In the genomic region with DNA sequence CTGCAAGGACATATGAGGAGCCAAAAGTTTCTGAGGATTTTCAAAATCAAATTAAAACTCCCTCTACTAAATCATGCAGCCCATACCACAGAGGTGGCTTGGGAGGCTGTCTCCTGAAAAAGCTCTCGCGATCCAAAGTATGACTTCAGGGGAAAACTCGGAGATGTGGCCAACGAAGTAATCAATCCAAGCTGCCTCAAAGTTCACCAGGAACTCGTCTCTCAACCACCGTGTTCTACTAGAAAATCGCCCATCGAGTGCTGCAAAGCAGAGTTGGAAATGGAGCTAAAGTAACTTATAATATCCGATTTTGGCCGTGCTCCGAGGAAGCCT, we compare ENCODE assay signal across 8 mouse cellular contexts. TPM values are rescaled to one million over a fixed set of nuclear protein-coding genes. Genes with fewer than 3 reads are reported as not detected.
DNase-seq lines count a peak whose midpoint lies in the region; TF ChIP-seq lines count a peak whose summit lies in the region.

No protein-coding gene starts in this region.

- H3K27ac ChIP-seq in cerebellum, adult 2 months (ENCODE audit: insufficient read depth, low read length): no peak overlapping the region
- peak overlapping the region; percentile 94 for H3K27ac ChIP-seq in testis, adult 2 months (ENCODE audit: control insufficient read depth, insufficient read depth, low read depth, low read length)
- H3K27ac ChIP-seq in limb, embryonic 10.5 days: peak overlapping the region; percentile 98
- H3K27ac ChIP-seq in small intestine, adult 2 months (ENCODE audit: insufficient read depth, low read depth, low read length): peak overlapping the region; percentile 85

- H3K4me1 ChIP-seq in cerebellum, adult 2 months (ENCODE audit: control insufficient read depth, insufficient read depth, low read length): peaks cover 2% of the 10 kb centered on the region; the same call in 1 of the 2 replicates
- peaks cover 3% of the 10 kb centered on the region; the same call in 1 of the 2 replicates for H3K4me1 ChIP-seq in testis, adult 2 months (ENCODE audit: control insufficient read depth, insufficient read depth, low read length)
- H3K4me1 ChIP-seq in limb, embryonic 10.5 days: peaks cover 24% of the 10 kb centered on the region
- H3K4me1 ChIP-seq in small intestine, adult 2 months (ENCODE audit: control insufficient read depth, insufficient read depth, insufficient read length, low read length): peaks cover 8% of the 10 kb centered on the region; the same call in 1 of the 2 replicates

- WGBS in cerebellum, adult 2 months: under 1% methylated on average over 11 of the region's 11 CpGs
- WGBS in limb, embryonic 10.5 days: under 1% methylated on average over 11 of the region's 11 CpGs
- WGBS in small intestine, adult 2 months: under 1% methylated on average over 11 of the region's 11 CpGs

- no peaks in the 10 kb centered on the region for H3K9me3 ChIP-seq in limb, embryonic 10.5 days (replicated peaks)

- no peak for DNase-seq in cerebellum, adult 2 months
- no peak for DNase-seq in cerebellum, adult 9-11 months
- DNase-seq in testis, postnatal 14 days (ENCODE audit: low spot score): no peak
- DNase-seq in limb, embryonic 10.5 days (ENCODE audit: low spot score): no peak
- DNase-seq in frontal cortex, postnatal 10 days (ENCODE audit: low spot score in 2 of 2): no peak
- DNase-seq in cerebellum, adult 9-10 months: no peak

- no peaks in the 10 kb centered on the region for H3K27me3 ChIP-seq in cerebellum, adult 2 months (ENCODE audit: control insufficient read depth, insufficient read depth, low read length)
- no peaks in the 10 kb centered on the region for H3K27me3 ChIP-seq in testis, adult 2 months (ENCODE audit: control insufficient read depth, insufficient read depth, low read length)
- H3K27me3 ChIP-seq in limb, embryonic 10.5 days (ENCODE audit: low read depth, poor library complexity, severe bottlenecking): no peaks in the 10 kb centered on the region
- H3K27me3 ChIP-seq in small intestine, adult 2 months (ENCODE audit: control insufficient read depth, insufficient read depth, low read length): no peaks in the 10 kb centered on the region

- TF ChIP-seq CTCF in cerebellum, adult 2 months (IDR thresholded peaks at IDR 0.05; ENCODE audit: borderline replicate concordance, insufficient read depth, low read depth, low read length): no peak
- no peak for TF ChIP-seq CTCF in testis, adult 2 months (IDR thresholded peaks at IDR 0.05; ENCODE audit: control insufficient read depth, insufficient read depth, insufficient replicate concordance, low read depth, low read length)
- TF ChIP-seq CTCF in small intestine, adult 2 months (IDR thresholded peaks at IDR 0.05; ENCODE audit: extremely low read depth, insufficient read length, insufficient replicate concordance, low read depth, low read length): peak; percentile 7; the same call in 1 of the 2 replicates

- H3K4me3 ChIP-seq in cerebellum, adult 2 months (replicated peaks; ENCODE audit: insufficient read depth, low read depth, low read length): peak overlapping the region; percentile 79
- peak overlapping the region; percentile 98 for H3K4me3 ChIP-seq in testis, adult 2 months (ENCODE audit: control insufficient read depth, low read depth, low read length)
- H3K4me3 ChIP-seq in limb, embryonic 10.5 days: peak overlapping the region; percentile 86
- peak overlapping the region; percentile 98 for H3K4me3 ChIP-seq in small intestine, adult 2 months (ENCODE audit: low read depth, low read length)

- TF ChIP-seq POLR2A in cerebellum, adult 2 months (IDR thresholded peaks at IDR 0.05; ENCODE audit: borderline replicate concordance, insufficient read depth, low read length): no peak
- no peak for TF ChIP-seq POLR2A in testis, adult 2 months (IDR thresholded peaks at IDR 0.05; ENCODE audit: control insufficient read depth, low read depth, low read length)
- no peak for TF ChIP-seq POLR2A in small intestine, adult 2 months (IDR thresholded peaks at IDR 0.05; ENCODE audit: low read depth, low read length)

- no peaks in the 10 kb centered on the region for H3K36me3 ChIP-seq in testis, adult 2 months (ENCODE audit: control insufficient read depth, insufficient read depth, low read length)
- H3K36me3 ChIP-seq in limb, embryonic 10.5 days: peaks cover 30% of the 10 kb centered on the region
- peaks cover 5% of the 10 kb centered on the region for H3K36me3 ChIP-seq in small intestine, adult 2 months (ENCODE audit: control insufficient read depth, insufficient read depth, low read length)

RNA-seq across cellular contexts. Expression of gene Cnih1, which starts 0.8 kb away (rescaled TPM):
- polyA plus RNA-seq in cerebellum, adult 2 months (2012; rRNA removed): 121 TPM in 2 replicates
- polyA plus RNA-seq in testis, adult 2 months (2012; rRNA removed): 9.9 and 10.1 TPM in 2 replicates
- 201 and 210 TPM in 2 replicates for polyA plus RNA-seq in limb, embryonic 10.5 days (2016; fragmentation: Nextera tagmentation; extraction: Ambion mirVana)
- polyA plus RNA-seq in small intestine, adult 2 months (2012; rRNA removed): 47.5 and 50.6 TPM in 2 replicates

RNA-seq across cellular contexts. Expression of gene Cdkn3, which starts 27.1 kb away (rescaled TPM):
- 0.36 and 0.78 TPM in 2 replicates for polyA plus RNA-seq in cerebellum, adult 2 months (2012; rRNA removed)
- 189 and 207 TPM in 2 replicates for polyA plus RNA-seq in testis, adult 2 months (2012; rRNA removed)
- polyA plus RNA-seq in limb, embryonic 10.5 days (2016; fragmentation: Nextera tagmentation; extraction: Ambion mirVana): 36.0 and 39.0 TPM in 2 replicates
- polyA plus RNA-seq in small intestine, adult 2 months (2012; rRNA removed): 0.65 and 3.3 TPM in 2 replicates

RNA-seq across cellular contexts. Expression of gene Gmfb, which starts 34.6 kb away (rescaled TPM):
- polyA plus RNA-seq in cerebellum, adult 2 months (2012; rRNA removed): 66.4 and 67.7 TPM in 2 replicates
- 56.6 and 69.6 TPM in 2 replicates for polyA plus RNA-seq in testis, adult 2 months (2012; rRNA removed)
- polyA plus RNA-seq in limb, embryonic 10.5 days (2016; fragmentation: Nextera tagmentation; extraction: Ambion mirVana): 98.4 and 99.9 TPM in 2 replicates
- 1.1 and 1.9 TPM in 2 replicates for polyA plus RNA-seq in small intestine, adult 2 months (2012; rRNA removed)

RNA-seq across cellular contexts. Expression of gene Cgrrf1, which starts 44.5 kb away (rescaled TPM):
- polyA plus RNA-seq in cerebellum, adult 2 months (2012; rRNA removed): 63.4 and 63.6 TPM in 2 replicates
- polyA plus RNA-seq in testis, adult 2 months (2012; rRNA removed): 76.9 and 78.5 TPM in 2 replicates
- polyA plus RNA-seq in limb, embryonic 10.5 days (2016; fragmentation: Nextera tagmentation; extraction: Ambion mirVana): 31.3 and 31.5 TPM in 2 replicates
- 6.4 and 10.3 TPM in 2 replicates for polyA plus RNA-seq in small intestine, adult 2 months (2012; rRNA removed)

Comparison
In these comparisons a context has a peak if more than half of its experiments do, and no peak if none do; other contexts are left out.
1. RNA of gene Gmfb, which starts 34.6 kb away (polyA plus RNA-seq): 98.4 to 99.9 TPM in limb, embryonic 10.5 days, 56.6 to 69.6 TPM in testis, adult 2 months and 66.4 to 67.7 TPM in cerebellum, adult 2 months; 1.1 to 1.9 TPM in small intestine, adult 2 months; every median in the first group is over 10 times any median in the second.
2. Peak in every context shown above with its lines, with median percentiles within 50 percentile points of each other: H3K4me3 ChIP-seq.